Mouse (Mus musculus) liver, postnatal 0 days (tissue): ENCODE results near the gene Gm10719. TPM values are rescaled to one million over a fixed set of nuclear protein-coding genes. Genes with fewer than 3 reads are reported as not detected.
"Not testable (repeated sequence)": the region's sequence is repeated elsewhere in the genome, so short reads cannot be mapped to it uniquely, and the experiment has no call there.

Experiments used
- ATAC-seq: fragments of 200-750 bp; cut with Nextera tagmentation; 2 replicates; pipeline ENCODE4 v1.8.0; 2017; ENCODE audit warnings: mild to moderate bottlenecking, moderate library complexity
- DNase-seq: peaks from one replicate; pipeline ENCODE4 v3.0.0-alpha.2; 2016
- H3K27ac ChIP-seq: fragments of 300-500 bp; sonication (generic); 2 replicates; pipeline ENCODE4 v1.5.1; 2014; ENCODE audit warnings: antibody characterized with exemption, moderate library complexity, mild to moderate bottlenecking, low read depth
- H3K27me3 ChIP-seq: fragments of 300-500 bp; sonication (generic); 2 replicates; pipeline ENCODE4 v1.6.1; 2014; ENCODE audit warnings: low read length, control low read depth, mixed read lengths; ENCODE audit not compliant: insufficient read depth
- H3K36me3 ChIP-seq: fragments of 300-500 bp; sonication (generic); replicated peaks from 2 replicates; pipeline ENCODE4 v1.6.1; 2014; ENCODE audit warnings: mild to moderate bottlenecking, control low read depth, low read length, moderate library complexity, mixed read lengths; ENCODE audit not compliant: insufficient read depth
- H3K4me1 ChIP-seq: fragments of 300-500 bp; sonication (generic); 2 replicates; pipeline ENCODE4 v1.6.1; 2014; ENCODE audit warnings: antibody characterized with exemption, mild to moderate bottlenecking, control low read depth; ENCODE audit not compliant: insufficient read depth
- H3K4me2 ChIP-seq: fragments of 300-500 bp; sonication (generic); 2 replicates; pipeline ENCODE4 v1.6.1; 2014; ENCODE audit warnings: low read depth, mild to moderate bottlenecking, low read length, moderate library complexity, mixed read lengths
- H3K4me3 ChIP-seq: fragments of 300-500 bp; sonication (generic); 2 replicates; pipeline ENCODE4 v1.5.1; 2014; ENCODE audit warnings: low read depth, low read length
- H3K9ac ChIP-seq: fragments of 300-500 bp; sonication (generic); replicated peaks from 2 replicates; pipeline ENCODE4 v1.6.1; 2014; ENCODE audit warnings: mild to moderate bottlenecking, moderate library complexity
- H3K9me3 ChIP-seq: fragments of 300-500 bp; sonication (generic); 2 replicates; pipeline ENCODE4 v1.6.1; 2016; ENCODE audit warnings: mild to moderate bottlenecking, control low read depth, low read length, mixed read lengths
- WGBS: fragments of 180-500 bp; shearing (Covaris S2); extraction: QIAGEN DNeasy Blood & Tissue Kit; methylation state at CpG from one replicate; pipeline ENCODE4 v1.1.7; 2014; ENCODE audit not compliant: insufficient replicate concordance; 5-methylcytosine and 5-hydroxymethylcytosine counted together
- polyA plus RNA-seq: library from polyadenylated mRNA; unstranded; fragments of >200 nt; fragmentation: Nextera tagmentation; extraction: Ambion mirVana; gene quantifications from 2 replicates; pipeline ENCODE4 v1.2.1, GENCODE M21; 2015

Gene Gm10719
- polyA plus RNA-seq, 1 experiment from 2014 or later, result not detected

- not testable (repeated sequence) for H3K9ac ChIP-seq, H3K27ac ChIP-seq, H3K4me1 ChIP-seq, H3K4me2 ChIP-seq, H3K9me3 ChIP-seq, H3K36me3 ChIP-seq, ATAC-seq, DNase-seq, H3K27me3 ChIP-seq, H3K4me3 ChIP-seq
- WGBS, result 77% methylated on average over 2 of the region's 7 CpGs
Observed at GRCm38 (mm10) chr9:3012054-3012621, 5.1 kb upstream of the Gm10719 start.

GRCm38 (mm10) chr9:3012733-3013279 is 4.4 kb upstream of the Gm10719 start, which contains the start of gene Gm10721:
TSS of gene Gm10721 (plus strand) at chr9:3013140.
- not testable (repeated sequence) for H3K36me3 ChIP-seq, H3K4me2 ChIP-seq, H3K4me3 ChIP-seq, DNase-seq, H3K4me1 ChIP-seq, H3K9ac ChIP-seq, H3K27ac ChIP-seq, H3K27me3 ChIP-seq, H3K9me3 ChIP-seq
- peak; percentile 41 for ATAC-seq
- no CpG with 5 or more reads among the region's 11 CpGs for WGBS

GRCm38 (mm10) chr9:3015354-3015753 is 1.9 kb upstream of the Gm10719 start, which contains the start of gene Gm10720:
TSS of gene Gm10720 (plus strand) at chr9:3015654.
- not testable (repeated sequence) for H3K4me1 ChIP-seq, ATAC-seq, DNase-seq, H3K27me3 ChIP-seq, H3K9me3 ChIP-seq, H3K27ac ChIP-seq, H3K4me2 ChIP-seq, H3K4me3 ChIP-seq, H3K9ac ChIP-seq, H3K36me3 ChIP-seq
- WGBS, result 57% methylated on average over 4 of the region's 9 CpGs

- not testable (repeated sequence) for H3K27ac ChIP-seq, ATAC-seq, H3K27me3 ChIP-seq, H3K4me1 ChIP-seq, H3K36me3 ChIP-seq, DNase-seq, H3K9me3 ChIP-seq, H3K4me2 ChIP-seq, H3K4me3 ChIP-seq, H3K9ac ChIP-seq
- WGBS, result 68% methylated on average over 4 of the region's 6 CpGs
Observed at GRCm38 (mm10) chr9:3015896-3016295, 1.3 kb upstream of the Gm10719 start.

GRCm38 (mm10) chr9:3018944-3019343 is 1.7 kb downstream of the Gm10719 start:
- not testable (repeated sequence) for H3K27ac ChIP-seq, DNase-seq, H3K9ac ChIP-seq, H3K4me1 ChIP-seq, H3K9me3 ChIP-seq, H3K36me3 ChIP-seq, ATAC-seq, H3K4me3 ChIP-seq, H3K4me2 ChIP-seq, H3K27me3 ChIP-seq
- 59% methylated on average over 8 of the region's 9 CpGs for WGBS

- not testable (repeated sequence) for H3K4me1 ChIP-seq, H3K27me3 ChIP-seq, H3K9ac ChIP-seq, H3K9me3 ChIP-seq, H3K36me3 ChIP-seq, DNase-seq, H3K27ac ChIP-seq, H3K4me3 ChIP-seq, H3K4me2 ChIP-seq
- peak; percentile 53 for ATAC-seq
- 68% methylated on average over 11 of the region's 19 CpGs for WGBS
Observed at GRCm38 (mm10) chr9:3019835-3020727, 2.9 kb downstream of the Gm10719 start.

GRCm38 (mm10) chr9:3022316-3023008 is 5.3 kb downstream of the Gm10719 start:
- 65% methylated on average over 9 of the region's 13 CpGs for WGBS
- not testable (repeated sequence) for H3K27ac ChIP-seq, H3K27me3 ChIP-seq, H3K9me3 ChIP-seq, H3K36me3 ChIP-seq, ATAC-seq, H3K9ac ChIP-seq, H3K4me1 ChIP-seq, H3K4me3 ChIP-seq, H3K4me2 ChIP-seq
- DNase-seq, result peak; percentile 10

GRCm38 (mm10) chr9:3023312-3023984 is 6.2 kb downstream of the Gm10719 start, which contains the start of gene Gm10718:
TSS of gene Gm10718 (plus strand) at chr9:3023547.
- not testable (repeated sequence) for H3K4me1 ChIP-seq, H3K9me3 ChIP-seq, H3K27me3 ChIP-seq, H3K27ac ChIP-seq, H3K4me2 ChIP-seq, H3K36me3 ChIP-seq, ATAC-seq, H3K4me3 ChIP-seq, H3K9ac ChIP-seq, DNase-seq
- 67% methylated on average over 9 of the region's 13 CpGs for WGBS
